Mouse (Mus musculus) adrenal gland, postnatal 10 days (tissue): ENCODE measurements around the gene Olfr730. TPM values are rescaled to one million over a fixed set of nuclear protein-coding genes. Genes with fewer than 3 reads are reported as not detected.

ENCODE experiments used
- DNase-seq: peaks from one replicate; pipeline ENCODE4 v3.0.0; 2021; ENCODE audit warnings: mixed read lengths
- long read RNA-seq, 2 experiments: library from polyadenylated mRNA; stranded (forward); transcript quantifications; one replicate each; pipeline ENCODE4 v2.0.0; 2021
- total RNA-seq, 2 experiments: library from RNA; stranded (reverse); gene quantifications; 2 replicates each; pipeline ENCODE4 v1.2.3; 2021

Gene Olfr730
- not detected for total RNA-seq
- long read RNA-seq, experiment 1, result 0 reads
- long read RNA-seq, experiment 2, result 0 reads

GRCm38 (mm10) chr14:50188098-50188497 is at the start of gene Olfr730:
Gene Olfr730 (minus strand): TSS chr14:50188198.
- no peak for DNase-seq

GRCm38 (mm10) chr14:50152810-50153209 is 35.2 kb downstream of the Olfr730 start, which contains the start of gene Olfr729:
Gene Olfr729 (minus strand): TSS chr14:50152910.
- DNase-seq, result no peak

- DNase-seq, result no peak
Measured at GRCm38 (mm10) chr14:50142580-50142979, 45.4 kb downstream of the Olfr730 start, which contains the start of gene Olfr728. Gene Olfr728 (minus strand): TSS chr14:50142680.

Other genes with a start within 250 kb of the Olfr730 start
- not detected for gene Olfr724, start 224.9 kb downstream of the Olfr730 start, total RNA-seq
- gene Olfr725, start 147.8 kb downstream of the Olfr730 start, total RNA-seq, result not detected
- gene Olfr726, start 97.2 kb downstream of the Olfr730 start, total RNA-seq, result not detected
- gene Olfr727, start 65.0 kb downstream of the Olfr730 start, total RNA-seq, result not detected
- not detected for gene Olfr728, start 45.5 kb downstream of the Olfr730 start, total RNA-seq
- not detected for gene Olfr729, start 35.3 kb downstream of the Olfr730 start, total RNA-seq
- not detected for gene Olfr731, start 53.7 kb upstream of the Olfr730 start, total RNA-seq
- not detected for gene Olfr732, start 96.0 kb upstream of the Olfr730 start, total RNA-seq
- gene Olfr733, start 113.3 kb upstream of the Olfr730 start, total RNA-seq, result not detected
- not detected for gene Olfr734, start 138.6 kb upstream of the Olfr730 start, total RNA-seq
- not detected for gene Olfr735, start 160.7 kb upstream of the Olfr730 start, total RNA-seq
- under 1 TPM; 0.30 to 0.51 TPM for gene Tlr11, start 169.7 kb upstream of the Olfr730 start, total RNA-seq
- gene Olfr736, start 193.0 kb upstream of the Olfr730 start, total RNA-seq, result not detected
- gene Olfr738, start 219.4 kb upstream of the Olfr730 start, total RNA-seq, result not detected
- gene Olfr739, start 230.4 kb upstream of the Olfr730 start, total RNA-seq, result not detected